Mouse (Mus musculus) thymus, adult 2 months (tissue): Measurements from ENCODE around the gene Myadml2. TPM values are rescaled to one million over a fixed set of nuclear protein-coding genes. Genes with fewer than 3 reads are reported as not detected.

ENCODE experiments used
- DNase-seq: peaks from one replicate; pipeline ENCODE4 v3.0.0; 2021
- H3K27ac ChIP-seq: fragments of 200-500 bp; 2 replicates; pipeline ENCODE4 v1.5.1; 2012; ENCODE audit warnings: low read length, control low read depth; ENCODE audit not compliant: control insufficient read depth, insufficient read depth
- H3K27me3 ChIP-seq: fragments of 200-500 bp; 2 replicates; pipeline ENCODE4 v1.6.1; 2012; ENCODE audit warnings: mild to moderate bottlenecking, low read length, moderate library complexity, mixed read lengths; ENCODE audit not compliant: control insufficient read depth, insufficient read depth
- H3K36me3 ChIP-seq: fragments of 200-500 bp; 2 replicates; pipeline ENCODE4 v1.6.1; 2012; ENCODE audit warnings: mild to moderate bottlenecking, low read length, moderate library complexity; ENCODE audit not compliant: control insufficient read depth, insufficient read depth
- H3K4me1 ChIP-seq: fragments of 200-500 bp; replicated peaks from 2 replicates; pipeline ENCODE4 v1.6.1; 2012; ENCODE audit warnings: low read length; ENCODE audit not compliant: control insufficient read depth, insufficient read depth
- H3K4me3 ChIP-seq: fragments of 200-500 bp; 2 replicates; pipeline ENCODE4 v1.5.1; 2012; ENCODE audit warnings: mild to moderate bottlenecking, low read length, control low read depth, moderate library complexity; ENCODE audit not compliant: control insufficient read depth, insufficient read depth
- CTCF ChIP-seq: fragments of 200-500 bp; IDR thresholded peaks from 2 replicates; pipeline ENCODE4 v1.5.1; 2012; ENCODE audit warnings: mild to moderate bottlenecking, control low read depth, low read length, moderate library complexity, borderline replicate concordance; ENCODE audit not compliant: control insufficient read depth, poor library complexity, insufficient read depth; ENCODE audit errors: extremely low read depth
- POLR2A ChIP-seq: fragments of 200-500 bp; IDR thresholded peaks from 2 replicates; pipeline ENCODE4 v1.6.1; 2012; ENCODE audit warnings: mild to moderate bottlenecking, low read length, control low read depth, moderate library complexity; ENCODE audit not compliant: control insufficient read depth, poor library complexity, insufficient read depth; ENCODE audit errors: extremely low read depth
- WGBS: fragments of 180-500 bp; shearing (Covaris S2); methylation state at CpG from one replicate; pipeline ENCODE4 v1.1.7; 2018; 5-methylcytosine and 5-hydroxymethylcytosine counted together
- polyA plus RNA-seq: library from polyadenylated mRNA; depleted of rRNA; stranded (reverse); fragments of >200 nt; gene quantifications from 2 replicates; pipeline ENCODE4 v1.2.3, GENCODE M21; 2012

The Myadml2 gene
- polyA plus RNA-seq, 1 experiment: 3.2 TPM

DNA sequence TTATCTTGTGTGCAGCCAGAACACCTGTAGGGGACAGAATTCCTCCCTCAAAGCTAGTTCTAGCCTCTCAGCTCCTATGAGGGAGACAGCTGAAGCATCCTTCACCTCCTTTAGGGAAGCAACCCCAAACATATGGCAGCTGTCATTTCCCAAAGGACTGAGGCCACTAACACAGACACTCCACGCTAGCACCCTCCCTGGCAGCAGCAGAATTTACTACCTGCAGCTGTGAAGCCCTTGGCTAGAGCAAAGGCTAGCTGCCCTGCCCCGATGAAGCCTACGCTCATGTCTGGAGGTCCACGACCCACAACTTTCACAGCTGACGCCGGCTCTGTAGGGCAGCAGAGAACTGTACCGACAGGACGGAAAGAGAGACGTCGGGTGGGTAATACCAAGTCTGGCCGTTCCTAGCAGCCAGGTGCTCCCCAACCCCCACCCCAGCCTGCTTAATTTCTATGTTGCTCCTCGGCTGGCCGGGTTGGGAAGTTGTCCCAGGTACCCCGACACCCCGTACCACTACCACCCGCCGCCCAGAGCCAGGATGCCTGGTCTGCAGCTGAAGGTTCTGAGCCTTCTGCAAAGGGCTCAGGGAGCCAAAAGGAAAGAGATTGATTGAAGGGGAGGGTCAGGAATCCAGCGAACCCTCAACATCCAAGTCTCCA, 4.9 kb downstream of the Myadml2 start:
- Histone ChIP-seq H3K27ac (no peak overlapping the region), H3K36me3 (no peaks in the 10 kb centered on the region), H3K4me1 (peaks cover 27% of the 10 kb centered on the region), H3K27me3 (no peaks in the 10 kb centered on the region; the same call in 1 of the 2 replicates), H3K4me3 (peak overlapping the region; percentile 32)
- WGBS: 2% methylated on average over 18 of the region's 18 CpGs
- peak; percentile 34 for DNase-seq
- TF ChIP-seq POLR2A (no peak), CTCF (no peak)

DNA sequence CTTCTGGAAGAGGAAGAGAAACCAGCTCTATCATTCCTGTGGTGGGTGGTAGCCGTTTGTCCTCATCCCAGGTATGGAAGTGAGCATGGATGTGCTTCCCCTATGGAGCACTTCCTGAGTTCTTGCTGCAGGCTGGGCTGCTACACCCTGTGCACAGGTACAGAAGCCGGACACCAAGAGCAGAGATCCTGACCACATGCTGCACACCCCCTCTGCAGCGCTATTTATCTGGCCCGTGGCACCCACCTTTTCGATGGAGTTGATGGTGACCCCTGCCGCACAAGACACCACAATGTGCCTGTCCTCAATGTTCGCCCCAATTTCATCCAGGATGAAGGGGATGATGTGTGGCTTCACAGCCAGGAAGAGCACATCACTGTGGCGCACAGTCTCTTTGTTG, 6.1 kb downstream of the Myadml2 start:
- H3K4me3 ChIP-seq: no peak overlapping the region
- 43% methylated on average over 8 of the region's 8 CpGs for WGBS

DNA sequence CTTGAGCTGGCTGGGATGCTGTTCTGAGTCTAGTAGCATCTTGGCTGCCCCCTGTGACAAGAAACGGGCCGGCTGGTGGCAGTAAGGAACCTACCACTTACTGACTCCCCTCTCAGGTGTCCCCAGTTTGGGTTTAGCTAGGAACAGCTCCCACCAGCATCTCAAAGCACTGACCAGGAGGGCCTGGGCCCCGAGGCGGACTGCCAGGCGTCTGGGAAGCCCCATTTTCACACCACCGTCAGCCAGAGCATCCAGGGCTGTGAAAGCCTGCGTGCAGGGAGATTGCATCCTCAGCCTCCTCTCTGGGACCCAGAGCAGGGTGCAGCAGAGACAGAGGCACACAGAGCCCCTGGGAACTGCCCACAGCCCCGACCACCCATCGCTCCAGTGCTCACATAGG, 6.7 kb downstream of the Myadml2 start:
- TF ChIP-seq CTCF (no peak), POLR2A (no peak)
- WGBS: 91% methylated on average over 9 of the region's 9 CpGs
- no peak overlapping the region for H3K4me3 ChIP-seq

More for the DNA sequence above, 6.1 kb downstream of the Myadml2 start:
- Histone ChIP-seq H3K36me3 (no peaks in the 10 kb centered on the region), H3K27me3 (no peaks in the 10 kb centered on the region; the same call in 1 of the 2 replicates), H3K4me1 (peaks cover 19% of the 10 kb centered on the region), H3K27ac (no peak overlapping the region)
- DNase-seq: no peak
- TF ChIP-seq POLR2A (no peak), CTCF (no peak)

DNA sequence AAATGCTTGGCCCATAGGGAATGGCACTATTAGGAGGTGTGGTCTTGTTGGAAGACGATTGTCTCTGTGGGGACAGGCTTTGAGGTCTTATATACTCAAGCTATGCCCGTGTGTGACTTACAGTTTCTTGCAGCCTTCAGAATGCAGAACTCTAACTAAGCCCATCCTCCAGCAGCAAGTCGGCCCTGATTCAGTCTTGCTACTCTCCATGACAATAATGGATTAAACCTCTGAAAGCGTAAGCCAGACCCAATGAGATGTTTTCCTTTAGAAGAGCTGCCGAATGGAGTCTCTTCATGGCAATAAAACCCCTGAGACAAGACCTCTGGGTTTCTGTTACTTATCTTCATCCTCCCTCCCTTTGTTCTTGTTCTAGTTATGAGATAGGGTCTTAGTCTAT, 13.1 kb downstream of the Myadml2 start:
- H3K27ac ChIP-seq: no peak overlapping the region
- 90% methylated on average over 5 of the region's 5 CpGs for WGBS
- no peak for DNase-seq
- no peaks in the 10 kb centered on the region for H3K27me3 ChIP-seq
- peaks cover 35% of the 10 kb centered on the region for H3K4me1 ChIP-seq
- H3K36me3 ChIP-seq: no peaks in the 10 kb centered on the region
- TF ChIP-seq CTCF (no peak), POLR2A (no peak)
- no peak overlapping the region for H3K4me3 ChIP-seq

More for the DNA sequence above, 6.7 kb downstream of the Myadml2 start:
- no peaks in the 10 kb centered on the region for H3K36me3 ChIP-seq
- no peak overlapping the region for H3K27ac ChIP-seq
- H3K4me1 ChIP-seq: peaks cover 19% of the 10 kb centered on the region
- DNase-seq: no peak
- no peaks in the 10 kb centered on the region; the same call in 1 of the 2 replicates for H3K27me3 ChIP-seq

DNA sequence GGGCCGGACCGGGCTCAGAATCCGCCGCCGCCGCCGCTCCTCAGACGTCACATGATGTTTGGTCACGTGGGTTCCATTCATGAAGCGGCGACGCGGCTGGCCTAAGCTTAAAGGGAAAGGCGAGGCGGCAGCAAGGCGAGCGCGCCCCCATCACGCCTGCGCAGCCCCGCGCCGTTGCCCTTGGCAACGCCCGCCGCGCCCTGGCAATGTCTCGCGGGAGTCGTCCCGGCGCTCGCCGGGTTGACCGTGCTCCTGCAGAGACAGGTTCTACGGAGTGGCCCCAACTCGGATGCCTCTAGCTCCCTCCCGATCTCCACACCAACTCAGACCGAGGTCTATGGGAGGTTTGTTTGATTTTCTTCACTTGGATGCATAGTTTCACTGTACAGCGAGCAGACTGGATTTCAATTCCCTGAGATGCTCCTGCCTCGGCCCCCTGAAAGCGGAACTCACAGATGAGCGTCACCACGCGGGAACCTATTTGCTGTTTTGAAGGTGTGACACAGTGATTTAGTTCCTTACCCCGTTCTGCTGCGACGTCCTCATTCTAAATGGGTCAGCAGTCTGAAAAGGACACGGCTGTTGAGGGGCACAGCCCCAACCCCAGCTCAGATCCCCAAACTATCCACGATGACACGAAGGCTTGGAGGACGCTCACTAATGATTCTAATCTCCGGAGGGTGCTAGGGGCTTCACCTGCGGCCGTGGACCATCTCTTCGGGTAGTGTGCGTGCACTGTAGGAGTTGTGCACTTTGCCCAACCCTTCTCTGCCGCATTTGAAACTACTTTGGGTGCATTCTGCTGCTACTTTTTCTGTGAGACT, 14.2 kb downstream of the Myadml2 start, which contains the start of gene Mafg:
Gene Mafg (minus strand): TSS at position 81 of the 824 bp plus-strand sequence.
- no peaks in the 10 kb centered on the region for H3K27me3 ChIP-seq
- WGBS: 17% methylated on average over 56 of the region's 58 CpGs
- peak; percentile 85 for DNase-seq
- H3K4me3 ChIP-seq: peak within 1 kb of the TSS; percentile 84
- H3K36me3 ChIP-seq: no peaks in the 10 kb centered on the region
- no peak within 1 kb of the TSS for H3K27ac ChIP-seq
- H3K4me1 ChIP-seq: peaks cover 45% of the 10 kb centered on the region
- TF ChIP-seq POLR2A: no peak
- peak; percentile 29; the same call in 1 of the 2 replicates for TF ChIP-seq CTCF
